Mouse (Mus musculus) forebrain, embryonic 16.5 days (tissue): ENCODE results near the gene Mptx1. TPM values are rescaled to one million over a fixed set of nuclear protein-coding genes. Genes with fewer than 3 reads are reported as not detected.
"Not testable (repeated sequence)": the region's sequence is repeated elsewhere in the genome, so short reads cannot be mapped to it uniquely, and the experiment has no call there.

Source experiments
- ATAC-seq: fragments of 200-750 bp; cut with Nextera tagmentation; 2 replicates; pipeline ENCODE4 v1.8.0; 2017; ENCODE audit warnings: mild to moderate bottlenecking, moderate library complexity
- H3K27ac ChIP-seq: fragments of 300-500 bp; sonication (generic); 2 replicates; pipeline ENCODE4 v1.5.1; 2014; ENCODE audit warnings: low read length, control low read depth
- H3K27me3 ChIP-seq: fragments of 300-500 bp; sonication (generic); replicated peaks from 2 replicates; pipeline ENCODE4 v1.6.1; 2014; ENCODE audit warnings: low read length; ENCODE audit not compliant: control insufficient read depth, insufficient read depth
- H3K36me3 ChIP-seq: fragments of 300-500 bp; sonication (generic); 2 replicates; pipeline ENCODE4 v1.6.1; 2014; ENCODE audit not compliant: control insufficient read depth, insufficient read depth
- H3K4me1 ChIP-seq: fragments of 300-500 bp; sonication (generic); replicated peaks from 2 replicates; pipeline ENCODE4 v1.6.1; 2014; ENCODE audit warnings: low read length; ENCODE audit not compliant: control insufficient read depth, insufficient read depth
- H3K4me2 ChIP-seq: fragments of 300-500 bp; sonication (generic); 2 replicates; pipeline ENCODE4 v1.6.1; 2014; ENCODE audit warnings: mild to moderate bottlenecking, low read length, control low read depth
- H3K4me3 ChIP-seq: fragments of 300-500 bp; sonication (generic); replicated peaks from 2 replicates; pipeline ENCODE4 v1.5.1; 2014; ENCODE audit warnings: mild to moderate bottlenecking, low read length, control low read depth
- H3K9ac ChIP-seq: fragments of 300-500 bp; sonication (generic); replicated peaks from 2 replicates; pipeline ENCODE4 v1.6.1; 2014; ENCODE audit warnings: low read depth, low read length, control low read depth
- H3K9me3 ChIP-seq: fragments of 300-500 bp; sonication (generic); 2 replicates; pipeline ENCODE4 v1.6.1; 2016; ENCODE audit warnings: low read length; ENCODE audit not compliant: control insufficient read depth
- WGBS: fragments of 180-500 bp; shearing (Covaris S2); extraction: QIAGEN DNeasy Blood & Tissue Kit; methylation state at CpG from one replicate; pipeline ENCODE4 v1.1.7; 2014; 5-methylcytosine and 5-hydroxymethylcytosine counted together
- polyA plus RNA-seq: library from polyadenylated mRNA; unstranded; fragments of >200 nt; fragmentation: Nextera tagmentation; extraction: Ambion mirVana; gene quantifications from 2 replicates; pipeline ENCODE4 v1.2.1, GENCODE M21; 2015

Gene Mptx1
- not detected in 2 replicates for polyA plus RNA-seq

GRCm38 (mm10) chr1:174330218-174330617 lies at the start of gene Mptx1:
Mptx1 (plus strand) TSS chr1:174330518.
- Histone ChIP-seq H3K4me1 (no peaks in the 10 kb centered on the region), H3K36me3 (no peaks in the 10 kb centered on the region), H3K4me3 (no peak within 1 kb of the TSS), H3K27me3 (no peaks in the 10 kb centered on the region), H3K9ac (no peak within 1 kb of the TSS), H3K4me2 (no peak within 1 kb of the TSS), H3K9me3 (no peaks in the 10 kb centered on the region), H3K27ac (no peak within 1 kb of the TSS)
- ATAC-seq, result no peak

GRCm38 (mm10) chr1:174303162-174303561 lies 27.2 kb upstream of the Mptx1 start:
- WGBS, result 71% methylated on average over 1 of the region's 1 CpGs
- no peaks in the 10 kb centered on the region for H3K4me1 ChIP-seq
- no peak for ATAC-seq
- H3K4me3 ChIP-seq, result no peak overlapping the region
- H3K27ac ChIP-seq, result no peak overlapping the region
- H3K36me3 ChIP-seq, result no peaks in the 10 kb centered on the region
- H3K4me2 ChIP-seq, result no peak overlapping the region
- no peaks in the 10 kb centered on the region for H3K9me3 ChIP-seq
- H3K27me3 ChIP-seq, result no peaks in the 10 kb centered on the region
- no peak overlapping the region for H3K9ac ChIP-seq

- Histone ChIP-seq H3K4me2 (no peak overlapping the region), H3K9me3 (no peaks in the 10 kb centered on the region), H3K36me3 (no peaks in the 10 kb centered on the region), H3K27me3 (no peaks in the 10 kb centered on the region), H3K4me1 (no peaks in the 10 kb centered on the region), H3K27ac (no peak overlapping the region), H3K9ac (no peak overlapping the region), H3K4me3 (no peak overlapping the region)
- WGBS, result 84% methylated on average over 2 of the region's 2 CpGs
- ATAC-seq, result no peak
Measured at GRCm38 (mm10) chr1:174317308-174317707, 13.0 kb upstream of the Mptx1 start.

- H3K36me3 ChIP-seq, H3K9ac ChIP-seq, H3K27ac ChIP-seq, H3K27me3 ChIP-seq, ATAC-seq, H3K9me3 ChIP-seq, H3K4me1 ChIP-seq, H3K4me3 ChIP-seq, H3K4me2 ChIP-seq: not testable (repeated sequence)
- 74% methylated on average over 1 of the region's 1 CpGs for WGBS
Measured at GRCm38 (mm10) chr1:174353636-174354035, 23.3 kb downstream of the Mptx1 start.

GRCm38 (mm10) chr1:174354640-174355039 lies 24.3 kb downstream of the Mptx1 start:
- Histone ChIP-seq H3K4me2 (no peak overlapping the region), H3K9ac (no peak overlapping the region), H3K4me1 (no peaks in the 10 kb centered on the region), H3K27me3 (no peaks in the 10 kb centered on the region), H3K4me3 (no peak overlapping the region), H3K27ac (no peak overlapping the region), H3K9me3 (no peaks in the 10 kb centered on the region), H3K36me3 (no peaks in the 10 kb centered on the region)
- no peak for ATAC-seq
- 79% methylated on average over 5 of the region's 5 CpGs for WGBS

- Histone ChIP-seq H3K9ac (no peak within 1 kb of the TSS), H3K27ac (no peak within 1 kb of the TSS), H3K9me3 (no peaks in the 10 kb centered on the region), H3K36me3 (no peaks in the 10 kb centered on the region), H3K4me1 (no peaks in the 10 kb centered on the region), H3K27me3 (no peaks in the 10 kb centered on the region), H3K4me2 (no peak within 1 kb of the TSS), H3K4me3 (no peak within 1 kb of the TSS)
- 62% methylated on average over 2 of the region's 2 CpGs for WGBS
- no peak for ATAC-seq
Measured at GRCm38 (mm10) chr1:174364882-174365451, 34.6 kb downstream of the Mptx1 start, which contains the start of gene Olfr417. Olfr417 (plus strand) TSS chr1:174365122.

GRCm38 (mm10) chr1:174373799-174374198 lies 43.5 kb downstream of the Mptx1 start:
- WGBS, result 89% methylated on average over 3 of the region's 3 CpGs
- Histone ChIP-seq H3K27me3 (no peaks in the 10 kb centered on the region), H3K4me3 (no peak overlapping the region), H3K27ac (no peak overlapping the region), H3K9me3 (no peaks in the 10 kb centered on the region), H3K36me3 (no peaks in the 10 kb centered on the region), H3K4me2 (no peak overlapping the region), H3K9ac (no peak overlapping the region), H3K4me1 (no peaks in the 10 kb centered on the region)
- ATAC-seq, result no peak

Other genes starting within 250 kb of the Mptx1 start
- not detected in 2 replicates for gene Olfr429, start 246.2 kb upstream of the Mptx1 start, polyA plus RNA-seq
- not detected in 2 replicates for gene Olfr427, start 233.6 kb upstream of the Mptx1 start, polyA plus RNA-seq
- gene Olfr231, start 209.4 kb upstream of the Mptx1 start, polyA plus RNA-seq, result not detected in 2 replicates
- not detected in 2 replicates for gene Olfr424, start 199.0 kb upstream of the Mptx1 start, polyA plus RNA-seq
- not detected in 2 replicates for gene Olfr420, start 174.9 kb upstream of the Mptx1 start, polyA plus RNA-seq
- gene Spta1, start 157.7 kb upstream of the Mptx1 start, polyA plus RNA-seq, result 0.13 and 0.16 TPM in 2 replicates
- gene Olfr419, start 78.5 kb upstream of the Mptx1 start, polyA plus RNA-seq, result not detected in 2 replicates
- gene Olfr417, start 34.6 kb downstream of the Mptx1 start, polyA plus RNA-seq, result not detected in 2 replicates
- gene Olfr248, start 60.5 kb downstream of the Mptx1 start, polyA plus RNA-seq, result not detected in 2 replicates
- not detected in 2 replicates for gene Olfr414, start 93.5 kb downstream of the Mptx1 start, polyA plus RNA-seq
- gene Olfr220, start 111.6 kb downstream of the Mptx1 start, polyA plus RNA-seq, result not detected in 2 replicates
- 5.2 and 6.9 TPM in 2 replicates for gene Fmn2, start 171.3 kb downstream of the Mptx1 start, polyA plus RNA-seq